Mouse (Mus musculus) brain, embryonic 14.5 days (tissue): ENCODE measurements around the gene Poc1a.

Source experiments
- CTCF ChIP-seq: fragments of 200-500 bp; IDR thresholded peaks from 2 replicates; pipeline ENCODE4 v1.5.1; 2012; ENCODE audit warnings: inconsistent platforms, mild to moderate bottlenecking, moderate library complexity, borderline replicate concordance; ENCODE audit not compliant: insufficient read depth, insufficient read length; ENCODE audit errors: extremely low read depth
- POLR2A ChIP-seq: fragments of 200-500 bp; IDR thresholded peaks from 2 replicates; pipeline ENCODE4 v1.6.1; 2012; ENCODE audit warnings: mild to moderate bottlenecking, inconsistent platforms, borderline replicate concordance; ENCODE audit not compliant: poor library complexity, insufficient read depth, insufficient read length, severe bottlenecking; ENCODE audit errors: extremely low read depth

- no peak for TF ChIP-seq POLR2A
- TF ChIP-seq CTCF = no peak
Observed at GRCm38 (mm10) chr9:106265358-106266075, 15.3 kb upstream of the Poc1a start.
